Mouse (Mus musculus) CD4-positive naive resting alpha-beta T cell, adult 76 days (primary cell): ENCODE data around the gene Card14. TPM values are rescaled to one million over a fixed set of nuclear protein-coding genes. Genes with fewer than 3 reads are reported as not detected.

Experiments used
- total RNA-seq: library from RNA; stranded (reverse); gene quantifications from one replicate; pipeline ENCODE4 v1.2.4, GENCODE M21; 2023

Card14 gene
- total RNA-seq, result not detected

GRCm38 (mm10) chr11:119307658-119307867 lies at the start of gene Card14:
TSS of gene Card14 (plus strand) at chr11:119307768.

GRCm38 (mm10) chr11:119267768-119268556 lies 39.6 kb upstream of the Card14 start, which contains the start of gene Gaa:
TSS of gene Gaa (plus strand) at chr11:119267887.

GRCm38 (mm10) chr11:119299391-119300245 lies 8.0 kb upstream of the Card14 start, which contains the start of gene Eif4a3:
TSS of gene Eif4a3 (minus strand) at chr11:119300089.

GRCm38 (mm10) chr11:119355443-119356385 lies 48.1 kb downstream of the Card14 start, which contains the start of the genes Sgsh and Slc26a11:
TSS of gene Sgsh (minus strand) at chr11:119355536.
TSS of gene Slc26a11 (plus strand) at chr11:119355557.

GRCm38 (mm10) chr11:119392800-119393482 lies 85.4 kb downstream of the Card14 start, which contains the start of gene Rnf213:
TSS of gene Rnf213 (plus strand) at chr11:119393100.

Other genes with a start within 250 kb of the Card14 start
- 124 TPM for gene Cbx4, start 221.5 kb upstream of the Card14 start, total RNA-seq
- gene Tbc1d16, start 79.3 kb upstream of the Card14 start, total RNA-seq, result 3.5 TPM
- gene Ccdc40, start 79.2 kb upstream of the Card14 start, total RNA-seq, result 0.94 TPM
- 36.2 TPM for gene Gaa, start 39.9 kb upstream of the Card14 start, total RNA-seq
- 182 TPM for gene Eif4a3, start 7.7 kb upstream of the Card14 start, total RNA-seq
- gene Sgsh, start 47.8 kb downstream of the Card14 start, total RNA-seq, result 17.9 TPM
- gene Slc26a11, start 47.8 kb downstream of the Card14 start, total RNA-seq, result 18.8 TPM
- gene Rnf213, start 85.3 kb downstream of the Card14 start, total RNA-seq, result 136 TPM
- 32.1 TPM for gene Endov, start 183.6 kb downstream of the Card14 start, total RNA-seq
- 0.26 TPM for gene Nptx1, start 240.0 kb downstream of the Card14 start, total RNA-seq